Mouse (Mus musculus): ENCODE data around the gene Olfr1463. TPM values are rescaled to one million over a fixed set of nuclear protein-coding genes. Genes with fewer than 3 reads are reported as not detected.

Olfr1463 gene
- polyA plus RNA-seq (2021; fragmentation: Nextera tagmentation): not detected in 2 replicates
- long read RNA-seq, experiment 1: 0 reads
- long read RNA-seq, experiment 2: 0 reads

GRCm38 (mm10) chr19:13231028-13231427 lies at the start of gene Olfr1463:
Gene Olfr1463 (plus strand): TSS chr19:13231328.

DNA sequence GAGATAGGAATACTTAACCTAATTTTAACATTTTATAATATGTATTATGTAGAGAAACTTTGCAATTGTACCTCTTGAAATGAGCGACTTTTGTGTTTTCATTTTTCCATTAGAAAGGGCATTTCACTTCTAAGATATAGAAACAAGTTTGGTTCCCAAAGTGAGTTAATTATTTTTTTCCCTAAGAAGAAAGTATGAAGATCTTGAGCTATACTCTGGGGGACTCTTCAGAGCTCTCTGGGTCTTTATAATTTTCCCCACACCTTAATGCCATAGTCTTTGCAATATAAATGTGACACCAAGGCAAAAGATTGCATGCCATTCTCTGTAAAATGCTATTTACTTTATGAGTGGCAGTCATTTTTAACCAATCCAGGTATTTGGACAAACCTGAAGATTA lies 45.7 kb upstream of the Olfr1463 start, which contains the start of gene Olfr1462:
TSS of gene Olfr1462 (plus strand) at position 301 of the 400 bp plus-strand sequence.

Other genes starting within 250 kb of the Olfr1463 start
- gene Olfr1451, start 236.3 kb upstream of the Olfr1463 start, polyA plus RNA-seq (2021; fragmentation: Nextera tagmentation): not detected in 2 replicates
- not detected in 2 replicates for gene Olfr1453, start 203.0 kb upstream of the Olfr1463 start, polyA plus RNA-seq (2021; fragmentation: Nextera tagmentation)
- gene Olfr1454, start 170.7 kb upstream of the Olfr1463 start, polyA plus RNA-seq (2021; fragmentation: Nextera tagmentation): not detected in 2 replicates
- not detected in 2 replicates for gene Olfr1457, start 133.4 kb upstream of the Olfr1463 start, polyA plus RNA-seq (2021; fragmentation: Nextera tagmentation)
- gene Olfr1458, start 124.6 kb upstream of the Olfr1463 start, polyA plus RNA-seq (2021; fragmentation: Nextera tagmentation): not detected in 2 replicates
- gene Olfr1459, start 81.8 kb upstream of the Olfr1463 start, polyA plus RNA-seq (2021; fragmentation: Nextera tagmentation): not detected in 2 replicates
- gene Olfr1461, start 68.3 kb upstream of the Olfr1463 start, polyA plus RNA-seq (2021; fragmentation: Nextera tagmentation): not detected in 2 replicates
- gene Olfr1462, start 45.6 kb upstream of the Olfr1463 start, polyA plus RNA-seq (2021; fragmentation: Nextera tagmentation): not detected in 2 replicates
- not detected in 2 replicates for gene Olfr1465, start 84.2 kb downstream of the Olfr1463 start, polyA plus RNA-seq (2021; fragmentation: Nextera tagmentation)
- gene Olfr1466, start 107.5 kb downstream of the Olfr1463 start, polyA plus RNA-seq (2021; fragmentation: Nextera tagmentation): not detected in 2 replicates
- gene Olfr1467, start 130.9 kb downstream of the Olfr1463 start, polyA plus RNA-seq (2021; fragmentation: Nextera tagmentation): not detected in 2 replicates
- gene Olfr1469, start 176.5 kb downstream of the Olfr1463 start, polyA plus RNA-seq (2021; fragmentation: Nextera tagmentation): not detected in 2 replicates
- gene Olfr1471, start 212.1 kb downstream of the Olfr1463 start, polyA plus RNA-seq (2021; fragmentation: Nextera tagmentation): not detected in 2 replicates
- gene Olfr1472, start 224.8 kb downstream of the Olfr1463 start, polyA plus RNA-seq (2021; fragmentation: Nextera tagmentation): not detected in 2 replicates
- gene Olfr1474, start 238.2 kb downstream of the Olfr1463 start, polyA plus RNA-seq (2021; fragmentation: Nextera tagmentation): not detected in 2 replicates
- gene Olfr1475, start 248.9 kb downstream of the Olfr1463 start, polyA plus RNA-seq (2021; fragmentation: Nextera tagmentation): not detected in 2 replicates